Mouse (Mus musculus): ENCODE measurements around the gene Wdr41. TPM values are rescaled to one million over a fixed set of nuclear protein-coding genes. Genes with fewer than 3 reads are reported as not detected.

Gene Wdr41
- total RNA-seq (2023) = 10 to 100 TPM; 13.1 to 13.8 TPM

GRCm38 (mm10) chr13:94976219-94977186, at the start of gene Wdr41:
TSS of gene Wdr41 (plus strand) at chr13:94976344.

Other genes starting within 250 kb of the Wdr41 start
- 10 to 100 TPM; 52.2 to 55.5 TPM for gene Tbca, start 187.4 kb upstream of the Wdr41 start, total RNA-seq (2023)
- gene Otp, start 100.7 kb upstream of the Wdr41 start, total RNA-seq (2023) = not detected

Measured in neutrophil, adult 59 days (primary cell).